Mouse (Mus musculus) CD4-positive, CD25-positive, alpha-beta regulatory T cell, adult 2 months (primary cell): ENCODE measurements at regions not wholly inside any gene's neighbourhood (a gene's known extent, or its start where the extent isn't known, plus 50 kb on each side); places are given as distances from the start of the nearest gene placed in this dataset.

Experiments used
- DNase-seq: peaks from one replicate; pipeline ENCODE4 v3.0.0-alpha.2; 2012; ENCODE audit warnings: low read depth, low spot score

- DNase-seq: no peak
These were observed 88.5 kb downstream of the E330014E10Rik start for GRCm38 (mm10) chr5:95864252-95864651.

DNA sequence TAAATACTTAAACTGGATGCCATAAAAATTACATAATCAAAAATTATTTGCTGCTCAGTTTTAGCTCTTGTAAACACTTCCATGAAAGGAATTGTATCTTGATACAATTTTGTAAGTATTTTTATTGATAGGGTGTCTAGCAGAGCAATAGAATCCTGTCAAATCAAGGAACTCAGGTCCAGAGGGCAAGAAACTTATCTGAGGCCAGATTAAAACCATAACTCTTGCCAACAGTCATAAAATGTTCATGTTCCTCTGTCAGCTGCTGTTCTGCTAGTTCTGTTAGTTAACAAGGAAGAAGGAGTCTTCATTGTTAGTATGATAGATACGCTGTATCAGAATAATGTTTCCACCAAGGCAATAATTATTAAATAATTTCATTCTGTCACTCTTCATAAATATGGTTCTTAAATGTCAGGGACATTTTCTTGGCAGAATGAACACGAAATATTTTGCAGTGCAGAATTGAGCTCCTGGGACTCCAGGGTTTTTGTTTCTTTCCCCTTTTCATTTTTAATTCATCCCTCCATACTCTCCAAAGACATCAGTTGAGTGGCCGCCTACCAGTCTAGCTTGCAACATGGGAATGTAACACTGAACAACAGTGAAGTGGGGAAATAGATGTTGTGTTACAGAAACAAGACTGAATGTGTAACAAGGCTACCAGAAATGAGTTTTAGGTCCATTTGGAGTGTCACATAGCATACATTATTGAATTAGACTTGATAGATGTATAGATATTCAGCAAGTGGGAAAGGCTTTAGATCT lies 89.1 kb downstream of the E330014E10Rik start:
- no peak for DNase-seq

DNA sequence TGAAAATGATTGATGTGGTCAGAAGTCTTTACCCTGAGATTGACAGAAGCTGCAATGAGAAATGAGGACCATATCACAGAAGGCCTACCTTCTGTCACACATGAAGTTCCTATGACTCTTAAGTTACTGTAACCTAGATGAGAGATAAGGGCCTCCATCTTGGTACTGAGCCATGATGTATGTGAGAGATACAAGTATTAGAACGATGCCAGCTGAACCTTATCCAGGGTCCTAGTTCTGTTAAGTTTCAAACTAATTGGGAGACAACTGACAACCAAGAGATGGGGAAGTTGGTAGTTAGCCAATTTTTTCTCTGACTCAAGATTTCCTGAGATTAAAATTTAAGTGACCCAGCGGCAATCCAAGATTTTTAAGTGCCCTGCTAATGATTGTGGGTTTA lies 89.7 kb downstream of the E330014E10Rik start:
- no peak for DNase-seq

DNA sequence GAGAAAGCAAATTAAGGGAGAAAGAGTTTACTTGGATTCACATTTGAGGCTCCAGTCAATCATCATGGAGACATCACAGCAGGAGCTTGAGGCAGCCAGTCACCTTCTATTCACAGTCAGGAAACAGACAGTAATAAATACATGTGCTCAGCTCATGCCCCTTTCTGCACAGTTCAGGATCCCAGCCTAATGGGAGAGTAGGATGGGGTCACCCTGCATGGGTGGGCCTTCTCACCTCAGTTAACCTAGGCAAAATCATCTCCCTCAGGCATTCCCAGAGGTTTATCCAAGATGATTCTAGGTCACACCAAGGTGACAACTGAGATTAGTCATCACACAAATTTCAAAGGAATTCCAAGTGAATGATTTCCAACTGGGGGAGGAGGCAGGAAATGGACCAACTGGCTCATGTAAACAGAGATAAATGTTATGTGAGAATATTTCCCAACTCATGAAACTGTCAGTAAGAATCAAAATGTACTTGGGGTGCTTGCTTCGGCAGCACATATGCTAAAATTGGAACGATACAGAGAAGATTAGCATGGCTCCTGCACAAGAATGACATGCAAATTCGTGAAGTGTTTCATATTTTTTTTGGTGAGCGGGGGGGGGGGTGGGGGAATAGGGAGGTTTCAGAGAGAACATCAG lies 89.8 kb upstream of the Cxcl13 start:
- DNase-seq: no peak

DNA sequence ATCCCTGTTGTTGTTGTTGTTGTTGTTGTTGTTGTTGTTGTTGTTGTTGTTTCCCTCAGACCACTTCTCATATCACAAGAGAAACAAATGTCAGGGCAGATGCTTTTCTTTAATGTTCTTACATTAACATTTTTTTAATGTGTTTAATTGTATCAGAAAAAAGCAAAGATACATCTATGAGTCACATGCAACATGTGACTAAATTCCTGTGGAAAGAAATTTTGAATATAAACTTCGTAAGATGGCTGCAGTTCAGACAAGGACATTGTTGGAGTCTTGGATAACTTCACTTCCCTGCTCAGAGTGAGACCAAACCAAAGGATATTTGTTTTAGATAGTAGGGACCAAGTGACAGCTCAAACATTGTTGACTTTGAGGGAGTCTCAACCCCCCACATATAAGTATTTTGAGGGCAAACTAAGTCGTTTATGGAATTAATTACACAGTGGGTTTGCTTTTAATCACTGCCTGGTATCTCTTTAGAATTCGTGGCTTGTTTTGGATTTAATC lies 86.4 kb upstream of the Cxcl13 start:
- DNase-seq: no peak

GRCm38 (mm10) chr5:95874969-95875368 lies 81.8 kb upstream of the Cxcl13 start:
- DNase-seq: no peak

DNA sequence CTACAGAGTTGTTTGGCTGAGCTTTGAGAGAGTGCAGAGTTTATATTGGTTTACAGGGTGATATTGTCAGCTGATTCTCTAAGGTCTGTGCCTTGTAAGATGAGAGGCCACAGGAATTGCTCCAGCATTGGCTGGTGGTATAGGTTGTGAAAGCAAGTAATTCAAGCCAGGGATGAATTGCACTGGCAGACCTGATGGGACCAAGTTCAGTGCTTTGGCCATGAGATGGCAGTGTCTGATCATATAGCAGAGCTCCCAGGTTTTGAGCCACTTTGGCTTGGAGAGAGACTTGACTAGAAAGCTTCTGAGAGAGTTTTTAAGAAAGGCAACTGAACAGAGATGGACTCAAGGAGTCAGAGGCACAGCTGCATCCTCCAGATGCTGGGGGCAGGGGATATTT lies 75.8 kb upstream of the Cxcl13 start:
- peak; percentile 1 for DNase-seq
